Mouse (Mus musculus) thymus, adult 18-20 months (tissue): ENCODE results near the gene Slc44a3.

Experiments used
- DNase-seq, 2 experiments: peaks; one replicate each; pipeline ENCODE4 v3.0.0; 2022; ENCODE audit warnings: mixed read lengths in 2 of 2

The Slc44a3 gene

GRCm38 (mm10) chr3:121493997-121494421 is 38.2 kb downstream of the Slc44a3 start:
- no peak for DNase-seq

GRCm38 (mm10) chr3:121492026-121492425 is 40.2 kb downstream of the Slc44a3 start:
- no peak for DNase-seq

GRCm38 (mm10) chr3:121490941-121491340 is 41.3 kb downstream of the Slc44a3 start:
- DNase-seq = no peak

GRCm38 (mm10) chr3:121489462-121490118 is 42.6 kb downstream of the Slc44a3 start:
- no peak for DNase-seq

- DNase-seq = no peak
These were observed 47.0 kb downstream of the Slc44a3 start for GRCm38 (mm10) chr3:121485201-121485600.

GRCm38 (mm10) chr3:121483266-121484161 is 48.7 kb downstream of the Slc44a3 start:
- no peak for DNase-seq

- no peak for DNase-seq
These were observed 50.6 kb downstream of the Slc44a3 start for GRCm38 (mm10) chr3:121481564-121481963.

- no peak for DNase-seq
These were observed 51.2 kb downstream of the Slc44a3 start for GRCm38 (mm10) chr3:121480961-121481436.

- DNase-seq = no peak
These were observed 51.9 kb downstream of the Slc44a3 start for GRCm38 (mm10) chr3:121480030-121480960.

- DNase-seq = peak in 1 of 2 experiments; percentile 36
These were observed 57.5 kb downstream of the Slc44a3 start for GRCm38 (mm10) chr3:121474738-121475137.

GRCm38 (mm10) chr3:121471703-121472102 is 60.5 kb downstream of the Slc44a3 start:
- DNase-seq = no peak

GRCm38 (mm10) chr3:121469185-121469975 is 62.8 kb downstream of the Slc44a3 start:
- no peak for DNase-seq

- no peak for DNase-seq
These were observed 64.1 kb downstream of the Slc44a3 start for GRCm38 (mm10) chr3:121468136-121468535.

GRCm38 (mm10) chr3:121467094-121467552 is 65.1 kb downstream of the Slc44a3 start:
- peak in 1 of 2 experiments; percentile 30 for DNase-seq

GRCm38 (mm10) chr3:121465795-121466194 is 66.4 kb downstream of the Slc44a3 start:
- no peak for DNase-seq

- DNase-seq = no peak
These were observed 67.4 kb downstream of the Slc44a3 start for GRCm38 (mm10) chr3:121464733-121465305.

GRCm38 (mm10) chr3:121462782-121463181 is 69.4 kb downstream of the Slc44a3 start:
- DNase-seq = no peak

- no peak for DNase-seq
These were observed 70.7 kb downstream of the Slc44a3 start for GRCm38 (mm10) chr3:121461477-121461876.

GRCm38 (mm10) chr3:121460473-121461193 is 71.6 kb downstream of the Slc44a3 start:
- no peak for DNase-seq
